Comparison of ENCODE assay signal across 27 mouse cellular contexts in the genomic region with DNA sequence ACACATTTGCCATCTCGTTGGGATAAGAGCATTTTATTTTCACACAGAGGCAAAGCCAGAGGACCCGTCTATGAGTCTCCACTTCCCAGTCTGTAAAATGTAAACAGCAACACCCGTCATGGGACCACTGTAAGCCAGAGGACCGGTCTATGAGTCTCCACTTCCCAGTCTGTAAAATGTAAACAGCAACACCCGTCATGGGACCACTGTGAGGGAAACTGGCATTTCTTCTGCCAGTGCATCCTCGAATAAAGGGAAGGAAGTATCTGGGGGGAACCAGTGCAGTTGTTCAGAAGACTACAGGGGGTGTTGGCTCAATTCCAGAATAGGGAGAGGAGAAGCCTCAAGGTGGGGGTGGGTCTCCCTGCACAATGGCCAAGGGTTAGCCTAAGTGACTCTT. TPM values are rescaled to one million over a fixed set of nuclear protein-coding genes. Genes with fewer than 3 reads are reported as not detected.
DNase-seq lines count a peak whose midpoint lies in the region; ATAC-seq and TF ChIP-seq lines count a peak whose summit lies in the region.
"Had no signal": no experiment of that assay in that cellular context is flagged by ENCODE, and none has a peak within 500 bp of the region (broad histone marks: within the 10 kb centered on the region; RNA-seq: fewer than 3 reads in every experiment).

No protein-coding gene starts in this region.

- intact Hi-C loops in heart, adult 2 months (cut with DNase I): loop anchor here (2.0 kb wide), 1 partner anchor 47 kb away; no protein-coding TSS in a partner anchor
- intact Hi-C loops in gastrocnemius, postnatal 36 days (cut with DNase I): no loop called here

- no peak for TF ChIP-seq CTCF in heart, adult 2 months (IDR thresholded peaks at IDR 0.05)

- TF ChIP-seq POLR2A in heart, adult 2 months (IDR thresholded peaks at IDR 0.05; ENCODE audit: insufficient read depth, low read depth, low read length): no peak

- H3K9ac ChIP-seq in heart, adult 2 months (ENCODE audit: low read depth, low read length): no peak overlapping the region
- H3K9ac ChIP-seq: embryonic facial prominence, embryonic 13.5 days; forebrain, embryonic 12.5 days; forebrain, embryonic 15.5 days; hindbrain, embryonic 13.5 days had no signal

- peak; percentile 53 for DNase-seq in heart, adult 11 months
- DNase-seq in heart, adult 2 months: no peak
- DNase-seq in layer of hippocampus, adult 9-11 months: peak; percentile 63
- DNase-seq in layer of hippocampus, adult 9-10 months (ENCODE audit: low spot score): no peak
- no peak for DNase-seq in gastrocnemius, postnatal 36 days
- DNase-seq in adrenal gland, postnatal 25 days: no peak
- DNase-seq: adrenal gland, adult 8-10 months; adrenal gland, postnatal 36 days; cerebellum, adult 11-12 months; cerebellum, adult 8-10 months; cerebellum, postnatal 10 days; gastrocnemius, postnatal 10 days had no signal

- no peak overlapping the region for H3K27ac ChIP-seq in heart, adult 2 months
- H3K27ac ChIP-seq: embryonic facial prominence, embryonic 13.5 days; forebrain, embryonic 12.5 days; forebrain, embryonic 15.5 days; hindbrain, embryonic 10.5 days; hindbrain, embryonic 13.5 days had no signal

- 48% methylated on average over 6 of the region's 6 CpGs for WGBS in heart, adult 2 months

- peak; percentile 48 for ATAC-seq in common myeloid progenitor, adult 5-6 weeks (replicated peaks; ENCODE audit: low read depth, poor library complexity, severe bottlenecking)
- peak; percentile 57 for ATAC-seq in megakaryocyte progenitor cell, adult 5-6 weeks (replicated peaks; ENCODE audit: poor library complexity)
- ATAC-seq: activated CD4-positive, CD25-positive, alpha-beta regulatory T cell, adult 4 months; forebrain, embryonic 15.5 days; hindbrain, embryonic 16.5 days; intestine, postnatal 0 days had no signal

- H3K79me2 ChIP-seq in heart, adult 2 months (replicated peaks; ENCODE audit: control insufficient read depth, insufficient read depth, low read length): no peaks in the 10 kb centered on the region

- no peak for TF ChIP-seq EP300 in heart, adult 2 months (IDR thresholded peaks at IDR 0.05; ENCODE audit: insufficient read depth, low read depth, low read length)

- no peaks in the 10 kb centered on the region for H3K4me1 ChIP-seq in heart, adult 2 months (ENCODE audit: control insufficient read depth, insufficient read depth, low read length)
- H3K4me1 ChIP-seq: embryonic facial prominence, embryonic 13.5 days; forebrain, embryonic 12.5 days; forebrain, embryonic 15.5 days had no signal

- H3K27me3 ChIP-seq in heart, adult 2 months (ENCODE audit: control insufficient read depth, insufficient read depth, low read length): no peaks in the 10 kb centered on the region
- H3K27me3 ChIP-seq: embryonic facial prominence, embryonic 13.5 days; forebrain, embryonic 12.5 days; forebrain, embryonic 15.5 days; hindbrain, embryonic 13.5 days had no signal

- no peaks in the 10 kb centered on the region for H3K36me3 ChIP-seq in heart, adult 2 months (ENCODE audit: control insufficient read depth, insufficient read depth, low read length)
- H3K36me3 ChIP-seq: embryonic facial prominence, embryonic 13.5 days; forebrain, embryonic 12.5 days; forebrain, embryonic 15.5 days; hindbrain, embryonic 13.5 days had no signal

- H3K4me3 ChIP-seq in heart, adult 2 months: no peak overlapping the region
- H3K4me3 ChIP-seq: embryonic facial prominence, embryonic 13.5 days; erythroblast, embryonic 14.5 days; forebrain, embryonic 12.5 days; forebrain, embryonic 15.5 days; hindbrain, embryonic 10.5 days; hindbrain, embryonic 13.5 days had no signal

RNA-seq across cellular contexts. Expression of a gene that starts 22.3 kb away (rescaled TPM):
- 10 to 100 TPM; 37.3 to 42.1 TPM for total RNA-seq in heart, adult 2 months (2021)
- 9.4 and 12.8 TPM in 2 replicates for polyA plus RNA-seq in heart, adult 2 months (2012; rRNA removed)
- not detected in 2 replicates for total RNA-seq in common myeloid progenitor, adult 5-6 weeks (2017)
- total RNA-seq in megakaryocyte progenitor cell, adult 5-6 weeks (2015): not detected in 2 replicates
- not detected in 2 replicates for total RNA-seq in megakaryocyte progenitor cell, adult 5-6 weeks (2017)
- total RNA-seq in gastrocnemius, postnatal 36 days (2021): 10 to 100 TPM; 70.6 to 92.3 TPM
- not detected in 2 replicates for total RNA-seq in adrenal gland, postnatal 25 days (2021)
- polyA plus RNA-seq: activated CD4-positive, CD25-positive, alpha-beta regulatory T cell, adult 4 months; erythroblast, embryonic 14.5 days had no signal

RNA-seq across cellular contexts. Expression of a gene that starts 24.6 kb away (rescaled TPM):
- not detected for total RNA-seq in heart, adult 2 months (2021)
- polyA plus RNA-seq in heart, adult 2 months (2012; rRNA removed): not detected in 2 replicates
- not detected in 2 replicates for total RNA-seq in common myeloid progenitor, adult 5-6 weeks (2017)
- total RNA-seq in megakaryocyte progenitor cell, adult 5-6 weeks (2015): not detected in 2 replicates
- not detected in 2 replicates for total RNA-seq in megakaryocyte progenitor cell, adult 5-6 weeks (2017)
- not detected for total RNA-seq in gastrocnemius, postnatal 36 days (2021)
- total RNA-seq in adrenal gland, postnatal 25 days (2021): 0.30 TPM in 1 of 2 replicates, not detected in the other
- total RNA-seq: gastrocnemius, postnatal 10 days; gastrocnemius, postnatal 4 days; heart, adult 8-10 months; heart, postnatal 25 days had no signal
- polyA plus RNA-seq: activated CD4-positive, CD25-positive, alpha-beta regulatory T cell, adult 4 months; erythroblast, embryonic 14.5 days; forebrain, embryonic 12.5 days; forebrain, embryonic 15.5 days; heart, embryonic 11.5 days; hindbrain, embryonic 16.5 days had no signal

Comparison
In these comparisons a context has a peak if more than half of its experiments do, and no peak if none do; other contexts are left out.
1. DNase-seq: peak in heart, adult 11 months (single experiment) and layer of hippocampus, adult 9-11 months (single experiment); none in heart, adult 2 months (0 of 2), layer of hippocampus, adult 9-10 months (single experiment), gastrocnemius, postnatal 36 days (0 of 2) and adrenal gland, postnatal 25 days (single experiment).
2. RNA of a gene that starts 22.3 kb away (total RNA-seq): 70.6 to 92.3 TPM in gastrocnemius, postnatal 36 days and 37.3 to 42.1 TPM in heart, adult 2 months; not detected in adrenal gland, postnatal 25 days, not detected in common myeloid progenitor, adult 5-6 weeks and not detected in megakaryocyte progenitor cell, adult 5-6 weeks; every median in the first group is over 10 times any median in the second.